Mouse (Mus musculus) kidney, embryonic 16.5 days (tissue): Measurements from ENCODE around the gene Uqcr11. TPM values are rescaled to one million over a fixed set of nuclear protein-coding genes. Genes with fewer than 3 reads are reported as not detected.

ENCODE experiments used
- ATAC-seq: fragments of 200-750 bp; cut with Nextera tagmentation; 2 replicates; pipeline ENCODE4 v1.8.0; 2017; ENCODE audit warnings: moderate TSS enrichment; ENCODE audit not compliant: low FRiP score, low TSS enrichment
- H3K27ac ChIP-seq: fragments of 300-500 bp; sonication (generic); 2 replicates; pipeline ENCODE4 v1.5.1; 2014; ENCODE audit warnings: low read length
- H3K27me3 ChIP-seq: fragments of 300-500 bp; sonication (generic); 2 replicates; pipeline ENCODE4 v1.6.1; 2014; ENCODE audit warnings: low read length, control low read depth, mixed read lengths; ENCODE audit not compliant: insufficient read depth
- H3K36me3 ChIP-seq: fragments of 300-500 bp; sonication (generic); 2 replicates; pipeline ENCODE4 v1.6.1; 2014; ENCODE audit warnings: low read length, control low read depth, mixed read lengths; ENCODE audit not compliant: insufficient read depth
- H3K4me1 ChIP-seq: fragments of 300-500 bp; sonication (generic); 2 replicates; pipeline ENCODE4 v1.6.1; 2014; ENCODE audit warnings: low read length, control low read depth, mixed read lengths; ENCODE audit not compliant: insufficient read depth
- H3K4me2 ChIP-seq: fragments of 300-500 bp; sonication (generic); replicated peaks from 2 replicates; pipeline ENCODE4 v1.6.1; 2014; ENCODE audit warnings: low read depth, low read length
- H3K4me3 ChIP-seq: fragments of 300-500 bp; sonication (generic); 2 replicates; pipeline ENCODE4 v1.5.1; 2014; ENCODE audit warnings: mild to moderate bottlenecking, low read length
- H3K9ac ChIP-seq: fragments of 300-500 bp; sonication (generic); replicated peaks from 2 replicates; pipeline ENCODE4 v1.6.1; 2014; ENCODE audit warnings: low read length
- H3K9me3 ChIP-seq: fragments of 300-500 bp; sonication (generic); 2 replicates; pipeline ENCODE4 v1.6.1; 2016; ENCODE audit warnings: low read length, control low read depth
- WGBS: fragments of 180-500 bp; shearing (Covaris S2); extraction: QIAGEN DNeasy Blood & Tissue Kit; methylation state at CpG from one replicate; pipeline ENCODE4 v1.1.7; 2014; 5-methylcytosine and 5-hydroxymethylcytosine counted together
- polyA plus RNA-seq: library from polyadenylated mRNA; unstranded; fragments of >200 nt; fragmentation: Nextera tagmentation; extraction: Ambion mirVana; gene quantifications from 2 replicates; pipeline ENCODE4 v1.2.1, GENCODE M21; 2015

Gene Uqcr11
- polyA plus RNA-seq, 1 experiment from 2014 or later = 906 TPM

GRCm38 (mm10) chr10:80419419-80419818 is 12.8 kb upstream of the Uqcr11 start:
- H3K4me1 ChIP-seq = peaks cover 4% of the 10 kb centered on the region; the same call in 1 of the 2 replicates
- peaks cover 78% of the 10 kb centered on the region for H3K36me3 ChIP-seq
- H3K4me3 ChIP-seq = no peak overlapping the region
- no peak overlapping the region for H3K4me2 ChIP-seq
- no peaks in the 10 kb centered on the region for H3K9me3 ChIP-seq
- no peak for ATAC-seq
- H3K27ac ChIP-seq = 0 out of 2 replicates have a peak overlapping the region, but pooled peaks have one; percentile 33
- H3K27me3 ChIP-seq = no peaks in the 10 kb centered on the region
- H3K9ac ChIP-seq = no peak overlapping the region
- 83% methylated on average over 8 of the region's 8 CpGs for WGBS

- H3K4me3 ChIP-seq = no peak overlapping the region
- ATAC-seq = no peak
- no peaks in the 10 kb centered on the region for H3K27me3 ChIP-seq
- H3K4me2 ChIP-seq = no peak overlapping the region
- 59% methylated on average over 3 of the region's 3 CpGs for WGBS
- no peak overlapping the region for H3K27ac ChIP-seq
- H3K4me1 ChIP-seq = peaks cover 4% of the 10 kb centered on the region; the same call in 1 of the 2 replicates
- H3K9me3 ChIP-seq = no peaks in the 10 kb centered on the region
- no peak overlapping the region for H3K9ac ChIP-seq
- H3K36me3 ChIP-seq = peaks cover 85% of the 10 kb centered on the region
Measured at GRCm38 (mm10) chr10:80418311-80418710, 11.7 kb upstream of the Uqcr11 start.

GRCm38 (mm10) chr10:80417841-80418240 is 11.2 kb upstream of the Uqcr11 start:
- 82% methylated on average over 1 of the region's 1 CpGs for WGBS
- no peak overlapping the region for H3K4me3 ChIP-seq
- no peak for ATAC-seq
- no peak overlapping the region for H3K27ac ChIP-seq
- peaks cover 4% of the 10 kb centered on the region; the same call in 1 of the 2 replicates for H3K4me1 ChIP-seq
- H3K9ac ChIP-seq = no peak overlapping the region
- no peaks in the 10 kb centered on the region for H3K9me3 ChIP-seq
- peaks cover 90% of the 10 kb centered on the region for H3K36me3 ChIP-seq
- H3K27me3 ChIP-seq = no peaks in the 10 kb centered on the region
- no peak overlapping the region for H3K4me2 ChIP-seq

- Histone ChIP-seq H3K4me1 (peaks cover 4% of the 10 kb centered on the region; the same call in 1 of the 2 replicates), H3K4me3 (no peak overlapping the region)
- 96% methylated on average over 10 of the region's 10 CpGs for WGBS
Measured at GRCm38 (mm10) chr10:80417371-80417770, 10.7 kb upstream of the Uqcr11 start.

GRCm38 (mm10) chr10:80415566-80415965 is 8.9 kb upstream of the Uqcr11 start:
- ATAC-seq = no peak
- WGBS = 91% methylated on average over 7 of the region's 7 CpGs

More at GRCm38 (mm10) chr10:80417371-80417770, 10.7 kb upstream of the Uqcr11 start:
- Histone ChIP-seq H3K36me3 (peaks cover 94% of the 10 kb centered on the region), H3K27me3 (no peaks in the 10 kb centered on the region), H3K27ac (no peak overlapping the region), H3K9ac (no peak overlapping the region), H3K4me2 (no peak overlapping the region), H3K9me3 (no peaks in the 10 kb centered on the region)
- ATAC-seq = no peak

GRCm38 (mm10) chr10:80412656-80413541 is 6.3 kb upstream of the Uqcr11 start:
- H3K27ac ChIP-seq = no peak overlapping the region
- H3K36me3 ChIP-seq = peaks cover 91% of the 10 kb centered on the region
- 86% methylated on average over 37 of the region's 44 CpGs for WGBS
- H3K4me2 ChIP-seq = no peak overlapping the region
- peaks cover 3% of the 10 kb centered on the region; the same call in 1 of the 2 replicates for H3K4me1 ChIP-seq
- no peak overlapping the region for H3K4me3 ChIP-seq
- no peaks in the 10 kb centered on the region for H3K27me3 ChIP-seq
- no peak for ATAC-seq
- H3K9ac ChIP-seq = no peak overlapping the region
- no peaks in the 10 kb centered on the region for H3K9me3 ChIP-seq

More at GRCm38 (mm10) chr10:80415566-80415965, 8.9 kb upstream of the Uqcr11 start:
- no peak overlapping the region for H3K27ac ChIP-seq
- H3K4me3 ChIP-seq = no peak overlapping the region
- H3K36me3 ChIP-seq = peaks cover 100% of the 10 kb centered on the region
- no peak overlapping the region for H3K4me2 ChIP-seq
- H3K27me3 ChIP-seq = no peaks in the 10 kb centered on the region
- no peak overlapping the region for H3K9ac ChIP-seq
- no peaks in the 10 kb centered on the region for H3K9me3 ChIP-seq
- peaks cover 4% of the 10 kb centered on the region; the same call in 1 of the 2 replicates for H3K4me1 ChIP-seq

- no peak overlapping the region; the same call in 1 of the 2 replicates for H3K9ac ChIP-seq
Measured at GRCm38 (mm10) chr10:80407924-80408323, 1.3 kb upstream of the Uqcr11 start.

GRCm38 (mm10) chr10:80405481-80406173 is 1.0 kb downstream of the Uqcr11 start:
- Histone ChIP-seq H3K27ac (no peak overlapping the region), H3K36me3 (peaks cover 50% of the 10 kb centered on the region)
- 52% methylated on average over 10 of the region's 10 CpGs for WGBS

More at GRCm38 (mm10) chr10:80407924-80408323, 1.3 kb upstream of the Uqcr11 start:
- H3K27ac ChIP-seq = peak overlapping the region; percentile 90; the same call in 1 of the 2 replicates
- H3K9me3 ChIP-seq = no peaks in the 10 kb centered on the region; the same call in 1 of the 2 replicates
- no peak overlapping the region for H3K4me2 ChIP-seq
- peaks cover 55% of the 10 kb centered on the region for H3K36me3 ChIP-seq
- ATAC-seq = no peak
- no peaks in the 10 kb centered on the region for H3K27me3 ChIP-seq
- H3K4me3 ChIP-seq = no peak overlapping the region
- 40% methylated on average over 4 of the region's 4 CpGs for WGBS
- H3K4me1 ChIP-seq = peaks cover 23% of the 10 kb centered on the region

GRCm38 (mm10) chr10:80403044-80403692 is 3.5 kb downstream of the Uqcr11 start:
- 91% methylated on average over 4 of the region's 4 CpGs for WGBS

More at GRCm38 (mm10) chr10:80405481-80406173, 1.0 kb downstream of the Uqcr11 start:
- no peak for ATAC-seq
- peak overlapping the region; percentile 83 for H3K4me2 ChIP-seq
- peak overlapping the region; percentile 90 for H3K9ac ChIP-seq
- peaks cover 27% of the 10 kb centered on the region for H3K4me1 ChIP-seq
- no peaks in the 10 kb centered on the region; the same call in 1 of the 2 replicates for H3K9me3 ChIP-seq
- H3K4me3 ChIP-seq = peak overlapping the region; percentile 94
- H3K27me3 ChIP-seq = no peaks in the 10 kb centered on the region

More at GRCm38 (mm10) chr10:80403044-80403692, 3.5 kb downstream of the Uqcr11 start:
- Histone ChIP-seq H3K9ac (no peak overlapping the region), H3K4me2 (no peak overlapping the region), H3K4me3 (no peak overlapping the region), H3K27me3 (no peaks in the 10 kb centered on the region), H3K27ac (no peak overlapping the region), H3K36me3 (peaks cover 31% of the 10 kb centered on the region), H3K9me3 (no peaks in the 10 kb centered on the region; the same call in 1 of the 2 replicates), H3K4me1 (peaks cover 35% of the 10 kb centered on the region)
- no peak for ATAC-seq
